Mouse (Mus musculus) kidney, adult 2 months (tissue): ENCODE measurements around the gene Agfg2. TPM values are rescaled to one million over a fixed set of nuclear protein-coding genes. Genes with fewer than 3 reads are reported as not detected.
A peak's percentile ranks its signal among the peaks of the same experiment; 100 is the strongest.

Experiments used
- DNase-seq: peaks from one replicate; pipeline ENCODE4 v3.0.0; 2021
- H3K27ac ChIP-seq: fragments of 200-500 bp; 2 replicates; pipeline ENCODE4 v1.5.1; 2012; ENCODE audit warnings: low read depth, low read length, control low read depth, inconsistent platforms; ENCODE audit not compliant: insufficient read depth
- H3K27me3 ChIP-seq: fragments of 200-500 bp; replicated peaks from 2 replicates; pipeline ENCODE4 v1.6.1; 2012; ENCODE audit warnings: mild to moderate bottlenecking, moderate library complexity, low read length, inconsistent platforms; ENCODE audit not compliant: control insufficient read depth, insufficient read depth
- H3K36me3 ChIP-seq: fragments of 200-500 bp; 2 replicates; pipeline ENCODE4 v1.6.1; 2012; ENCODE audit warnings: mild to moderate bottlenecking, moderate library complexity, low read length, inconsistent platforms; ENCODE audit not compliant: control insufficient read depth, insufficient read depth
- H3K4me1 ChIP-seq: fragments of 200-500 bp; 2 replicates; pipeline ENCODE4 v1.6.1; 2011; ENCODE audit warnings: low read length; ENCODE audit not compliant: control insufficient read depth, insufficient read depth
- H3K4me3 ChIP-seq: fragments of 200-500 bp; 2 replicates; pipeline ENCODE4 v1.5.1; 2011; ENCODE audit warnings: mild to moderate bottlenecking, low read depth, low read length, control low read depth; ENCODE audit not compliant: insufficient read depth
- CTCF ChIP-seq: fragments of 200-500 bp; conservative IDR thresholded peaks from 2 replicates; pipeline ENCODE4 v1.5.1; 2011; ENCODE audit warnings: low read depth, mild to moderate bottlenecking, control low read depth, low read length, moderate library complexity, mixed read lengths; ENCODE audit not compliant: insufficient read depth, insufficient read length
- POLR2A ChIP-seq: fragments of 200-500 bp; IDR thresholded peaks from one replicate; pipeline ENCODE4 v1.6.1; 2011; ENCODE audit warnings: low read depth, low read length, control low read depth
- WGBS: fragments of 180-500 bp; shearing (Covaris S2); methylation state at CpG from one replicate; pipeline ENCODE4 v1.1.7; 2018; 5-methylcytosine and 5-hydroxymethylcytosine counted together
- polyA plus RNA-seq: library from polyadenylated mRNA; depleted of rRNA; stranded (reverse); fragments of >200 nt; gene quantifications from 2 replicates; pipeline ENCODE4 v1.2.3, GENCODE M21; 2012

The Agfg2 gene
- polyA plus RNA-seq, 1 experiment: 36.5 TPM

GRCm38 (mm10) chr5:137694796-137695195, 10.3 kb upstream of the Agfg2 start:
- no peak overlapping the region for H3K4me3 ChIP-seq
- WGBS: 62% methylated on average over 3 of the region's 3 CpGs
- H3K27ac ChIP-seq: no peak overlapping the region
- H3K4me1 ChIP-seq: no peaks in the 10 kb centered on the region
- DNase-seq: no peak
- TF ChIP-seq POLR2A: no peak
- no peak for TF ChIP-seq CTCF
- H3K27me3 ChIP-seq: no peaks in the 10 kb centered on the region
- no peaks in the 10 kb centered on the region for H3K36me3 ChIP-seq

- no peak for DNase-seq
- Histone ChIP-seq H3K4me3 (no peak overlapping the region), H3K27me3 (no peaks in the 10 kb centered on the region), H3K4me1 (no peaks in the 10 kb centered on the region), H3K27ac (no peak overlapping the region), H3K36me3 (no peaks in the 10 kb centered on the region)
- WGBS: 71% methylated on average over 1 of the region's 1 CpGs
- TF ChIP-seq POLR2A (no peak), CTCF (no peak)
Observed at GRCm38 (mm10) chr5:137691881-137692280, 7.4 kb upstream of the Agfg2 start.

- TF ChIP-seq CTCF (no peak), POLR2A (no peak)
- no peaks in the 10 kb centered on the region for H3K4me1 ChIP-seq
- DNase-seq: peak; percentile 48
- H3K27me3 ChIP-seq: no peaks in the 10 kb centered on the region
- H3K27ac ChIP-seq: no peak overlapping the region
- no peaks in the 10 kb centered on the region for H3K36me3 ChIP-seq
- 32% methylated on average over 9 of the region's 9 CpGs for WGBS
- H3K4me3 ChIP-seq: no peak overlapping the region
Observed at GRCm38 (mm10) chr5:137690531-137690930, 6.0 kb upstream of the Agfg2 start.

- no peak for TF ChIP-seq POLR2A
- no peak for TF ChIP-seq CTCF
- H3K36me3 ChIP-seq: no peaks in the 10 kb centered on the region
- 84% methylated on average over 3 of the region's 3 CpGs for WGBS
- H3K27me3 ChIP-seq: no peaks in the 10 kb centered on the region
- H3K4me3 ChIP-seq: no peak overlapping the region
- no peak overlapping the region for H3K27ac ChIP-seq
- DNase-seq: no peak
- no peaks in the 10 kb centered on the region for H3K4me1 ChIP-seq
Observed at GRCm38 (mm10) chr5:137689974-137690373, 5.4 kb upstream of the Agfg2 start.

- no peak for DNase-seq
- Histone ChIP-seq H3K4me1 (peaks cover 7% of the 10 kb centered on the region; the same call in 1 of the 2 replicates), H3K4me3 (no peak overlapping the region), H3K27ac (no peak overlapping the region), H3K36me3 (no peaks in the 10 kb centered on the region), H3K27me3 (no peaks in the 10 kb centered on the region)
- 76% methylated on average over 6 of the region's 6 CpGs for WGBS
- no peak for TF ChIP-seq POLR2A
- TF ChIP-seq CTCF: no peak
Observed at GRCm38 (mm10) chr5:137686127-137686790, 1.7 kb upstream of the Agfg2 start.

- H3K27ac ChIP-seq: no peak overlapping the region
- 95% methylated on average over 3 of the region's 3 CpGs for WGBS
Observed at GRCm38 (mm10) chr5:137685653-137686052, 1.1 kb upstream of the Agfg2 start.

GRCm38 (mm10) chr5:137683388-137684293, 885 bp downstream of the Agfg2 start:
- no peak for TF ChIP-seq POLR2A
- TF ChIP-seq CTCF: no peak
- H3K27ac ChIP-seq: peak overlapping the region; percentile 57
- H3K27me3 ChIP-seq: no peaks in the 10 kb centered on the region
- DNase-seq: peak; percentile 66
- H3K4me1 ChIP-seq: peaks cover 7% of the 10 kb centered on the region; the same call in 1 of the 2 replicates
- WGBS: 6% methylated on average over 28 of the region's 28 CpGs
- H3K36me3 ChIP-seq: no peaks in the 10 kb centered on the region
- H3K4me3 ChIP-seq: peak overlapping the region; percentile 74

More at GRCm38 (mm10) chr5:137685653-137686052, 1.1 kb upstream of the Agfg2 start:
- H3K27me3 ChIP-seq: no peaks in the 10 kb centered on the region
- H3K36me3 ChIP-seq: no peaks in the 10 kb centered on the region
- no peak for TF ChIP-seq CTCF
- no peak for TF ChIP-seq POLR2A
- H3K4me3 ChIP-seq: no peak overlapping the region
- H3K4me1 ChIP-seq: peaks cover 7% of the 10 kb centered on the region; the same call in 1 of the 2 replicates
- no peak for DNase-seq
